ENCODE assay signal across 18 mouse cellular contexts in the genomic region with DNA sequence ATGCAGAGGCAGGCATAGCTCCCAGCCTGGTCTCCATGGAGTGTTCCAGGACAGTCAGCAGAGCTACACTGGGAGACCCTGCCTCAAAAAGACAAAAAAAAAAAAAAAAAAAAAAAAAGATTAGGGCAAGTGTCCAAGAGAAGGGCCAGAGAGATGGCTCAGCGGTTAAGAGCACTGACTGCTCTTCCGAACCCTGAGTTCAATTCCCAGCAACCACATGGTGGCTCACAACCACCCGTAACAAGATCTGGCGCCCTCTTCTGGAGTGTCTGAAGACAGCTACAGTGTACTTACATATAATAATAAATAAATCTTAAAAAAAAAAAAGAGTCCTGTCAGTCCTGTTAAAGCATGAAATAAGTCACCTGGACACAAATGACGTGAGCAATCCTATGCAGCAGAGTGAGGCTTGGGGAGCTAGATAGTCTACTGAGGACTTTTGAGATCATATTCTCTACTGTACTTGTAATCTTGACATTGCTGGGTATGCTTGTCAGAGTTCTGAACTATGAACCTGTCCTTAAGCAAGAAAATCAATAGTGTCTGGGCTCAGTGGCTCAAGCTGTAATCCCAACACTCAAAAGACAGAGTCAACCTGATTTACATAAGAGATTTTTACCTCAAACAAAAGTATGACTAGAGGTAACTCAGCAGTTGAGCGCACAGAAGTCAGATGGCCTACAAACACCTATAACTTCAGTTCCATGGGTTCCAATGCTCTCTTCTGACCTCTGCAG. TPM values are rescaled to one million over a fixed set of nuclear protein-coding genes. Genes with fewer than 3 reads are reported as not detected.
DNase-seq lines count a peak whose midpoint lies in the region; ATAC-seq and TF ChIP-seq lines count a peak whose summit lies in the region.
"Had no signal": no experiment of that assay in that cellular context is flagged by ENCODE, and none has a peak within 500 bp of the region (broad histone marks: within the 10 kb centered on the region; RNA-seq: fewer than 3 reads in every experiment).

No protein-coding gene starts in this region.

- peaks cover 5% of the 10 kb centered on the region; the same call in 1 of the 2 replicates for H3K4me1 ChIP-seq in hindbrain, postnatal 0 days (ENCODE audit: insufficient read depth, low read length)
- peaks cover 19% of the 10 kb centered on the region for H3K4me1 ChIP-seq in hindbrain, embryonic 14.5 days (replicated peaks; ENCODE audit: control insufficient read depth, insufficient read depth, low read length)
- H3K4me1 ChIP-seq in lung, postnatal 0 days (ENCODE audit: insufficient read depth, low read depth, low read length): no peaks in the 10 kb centered on the region
- peaks cover 0 to 9% of the 10 kb centered on the region in 2 experiments; a peak in 2 of 4 replicates for H3K4me1 ChIP-seq in ES-E14 (ENCODE audit: control insufficient read depth in 2 of 2, insufficient read depth in 2 of 2, low read length in 2 of 2, poor library complexity in 1 of 2)

- H3K9me3 ChIP-seq in hindbrain, postnatal 0 days (ENCODE audit: low read length): no peaks in the 10 kb centered on the region
- H3K9me3 ChIP-seq in hindbrain, embryonic 14.5 days (ENCODE audit: control insufficient read depth, low read length): no peaks in the 10 kb centered on the region
- H3K9me3 ChIP-seq in lung, postnatal 0 days (ENCODE audit: low read length): no peaks in the 10 kb centered on the region
- H3K9me3 ChIP-seq in ES-E14 (ENCODE audit: control insufficient read depth, insufficient read depth, low read depth, low read length): no peaks in the 10 kb centered on the region
- H3K9me3 ChIP-seq: embryonic facial prominence, embryonic 10.5 days; stomach, embryonic 15.5 days had no signal

- DNase-seq in hindbrain, postnatal 0 days (ENCODE audit: low spot score): no peak
- no peak for DNase-seq in hindbrain, embryonic 14.5 days (ENCODE audit: low spot score)
- no peak for DNase-seq in lung, postnatal 0 days (ENCODE audit: low spot score)
- no peak for DNase-seq in lung, postnatal 36 days
- no peak for DNase-seq in ES-E14 (ENCODE audit: low read depth, low spot score)
- DNase-seq in naive thymus-derived CD4-positive, alpha-beta T cell, adult 2 months (ENCODE audit: low read depth): peak; percentile 24
- DNase-seq in frontal cortex, postnatal 25 days (ENCODE audit: low spot score in 2 of 2): no peak
- no peak for DNase-seq in heart, adult 11 months
- DNase-seq: adrenal gland, postnatal 25 days; cerebellum, adult 18-20 months; kidney, adult 11 months; kidney, postnatal 14 days; midbrain, embryonic 14.5 days had no signal

- no peak for TF ChIP-seq EP300 in lung, postnatal 0 days (IDR thresholded peaks at IDR 0.05)

- H3K27me3 ChIP-seq in hindbrain, postnatal 0 days (ENCODE audit: insufficient read depth, low read length): no peaks in the 10 kb centered on the region
- no peaks in the 10 kb centered on the region for H3K27me3 ChIP-seq in hindbrain, embryonic 14.5 days (ENCODE audit: control insufficient read depth, insufficient read depth, low read length)
- no peaks in the 10 kb centered on the region for H3K27me3 ChIP-seq in lung, postnatal 0 days (replicated peaks; ENCODE audit: insufficient read depth, low read length)
- H3K27me3 ChIP-seq: stomach, embryonic 15.5 days had no signal

- in situ Hi-C loops in ES-E14 (cut with MboI; ENCODE audit: low sequenced_read_pairs in 2 of 2, unreplicated experiment in 2 of 2): no loop called here

- H3K27ac ChIP-seq in hindbrain, postnatal 0 days: no peak overlapping the region
- no peak overlapping the region for H3K27ac ChIP-seq in hindbrain, embryonic 14.5 days
- no peak overlapping the region for H3K27ac ChIP-seq in lung, postnatal 0 days (ENCODE audit: low read length)
- peak overlapping the region; percentile 84; the same call in 1 of the 2 replicates for H3K27ac ChIP-seq in ES-E14 (ENCODE audit: insufficient read depth, low read depth, low read length, poor library complexity, severe bottlenecking)
- H3K27ac ChIP-seq: embryonic facial prominence, embryonic 10.5 days; stomach, embryonic 15.5 days had no signal

- ATAC-seq in hindbrain, postnatal 0 days: no peak
- no peak for ATAC-seq in hindbrain, embryonic 14.5 days (ENCODE audit: low FRiP score)
- ATAC-seq in lung, postnatal 0 days: no peak
- ATAC-seq: forebrain, embryonic 14.5 days had no signal

- TF ChIP-seq CTCF in hindbrain, postnatal 0 days (IDR thresholded peaks at IDR 0.05; ENCODE audit: low read depth): peak; percentile 14; the same call in 1 of the 2 replicates
- TF ChIP-seq CTCF in lung, postnatal 0 days (IDR thresholded peaks at IDR 0.05): peak; percentile 27; the same call in 1 of the 2 replicates

- no peak overlapping the region for H3K4me3 ChIP-seq in hindbrain, postnatal 0 days (ENCODE audit: low read length)
- H3K4me3 ChIP-seq in hindbrain, embryonic 14.5 days (replicated peaks; ENCODE audit: low read length): no peak overlapping the region
- no peak overlapping the region for H3K4me3 ChIP-seq in lung, postnatal 0 days (ENCODE audit: low read depth, low read length)
- peak overlapping the region in 1 of 2 experiments; percentile 12; a peak in 1 of 4 replicates for H3K4me3 ChIP-seq in ES-E14 (ENCODE audit: insufficient read depth in 1 of 2, low read depth in 1 of 2, low read length in 2 of 2, poor library complexity in 1 of 2, severe bottlenecking in 1 of 2)
- H3K4me3 ChIP-seq: embryonic facial prominence, embryonic 10.5 days; erythroblast, embryonic 14.5 days; myocyte; stomach, embryonic 15.5 days had no signal

- 82% methylated on average over 6 of the region's 6 CpGs for WGBS in hindbrain, postnatal 0 days
- WGBS in hindbrain, embryonic 14.5 days: 78% methylated on average over 6 of the region's 6 CpGs
- 79% methylated on average over 6 of the region's 6 CpGs for WGBS in lung, postnatal 0 days

- H3K4me2 ChIP-seq in hindbrain, postnatal 0 days (ENCODE audit: low read depth, low read length): no peak overlapping the region
- H3K4me2 ChIP-seq in hindbrain, embryonic 14.5 days (replicated peaks): no peak overlapping the region
- H3K4me2 ChIP-seq in lung, postnatal 0 days (replicated peaks; ENCODE audit: low read depth, low read length): no peak overlapping the region
- H3K4me2 ChIP-seq: stomach, embryonic 15.5 days had no signal

- H3K9ac ChIP-seq in hindbrain, postnatal 0 days (replicated peaks; ENCODE audit: low read length): no peak overlapping the region
- H3K9ac ChIP-seq in hindbrain, embryonic 14.5 days: no peak overlapping the region
- no peak overlapping the region for H3K9ac ChIP-seq in lung, postnatal 0 days (replicated peaks; ENCODE audit: low read depth)
- peak overlapping the region; percentile 52; the same call in 1 of the 2 replicates for H3K9ac ChIP-seq in ES-E14 (ENCODE audit: insufficient read depth, low read depth, low read length, poor library complexity, severe bottlenecking)
- H3K9ac ChIP-seq: stomach, embryonic 15.5 days had no signal

- no peaks in the 10 kb centered on the region for H3K36me3 ChIP-seq in hindbrain, postnatal 0 days (ENCODE audit: insufficient read depth, low read length)
- no peaks in the 10 kb centered on the region for H3K36me3 ChIP-seq in hindbrain, embryonic 14.5 days (replicated peaks; ENCODE audit: control insufficient read depth, insufficient read depth)
- no peaks in the 10 kb centered on the region for H3K36me3 ChIP-seq in lung, postnatal 0 days (ENCODE audit: insufficient read depth, low read length)
- no peaks in the 10 kb centered on the region for H3K36me3 ChIP-seq in ES-E14 (ENCODE audit: control insufficient read depth, insufficient read depth, low read length, poor library complexity, severe bottlenecking)
- H3K36me3 ChIP-seq: embryonic facial prominence, embryonic 10.5 days; stomach, embryonic 15.5 days had no signal

TF ChIP-seq in ES-E14, 5 proteins besides CTCF, POLR2A, EP300 and RAD21:
- no peak for TF ChIP-seq MAFK (IDR thresholded peaks at IDR 0.05; ENCODE audit: insufficient read depth, low read depth, low read length)
- TF ChIP-seq ZNF384 (IDR thresholded peaks at IDR 0.05; ENCODE audit: low read depth, low read length): peak; percentile 47; the same call in 1 of the 2 replicates

RNA-seq across cellular contexts. Expression of gene Kcmf1, which starts 2.6 kb away (rescaled TPM):
- total RNA-seq in hindbrain, postnatal 0 days (2014; rRNA removed): 66.5 and 76.9 TPM in 2 replicates
- polyA plus RNA-seq in hindbrain, postnatal 0 days (2015; fragmentation: Nextera tagmentation; extraction: Ambion mirVana): 50.1 and 51.0 TPM in 2 replicates
- 41.1 and 43.1 TPM in 2 replicates for polyA plus RNA-seq in hindbrain, embryonic 14.5 days (2014; fragmentation: Nextera tagmentation; extraction: Ambion mirVana)
- 43.0 and 47.6 TPM in 2 replicates for polyA plus RNA-seq in lung, postnatal 0 days (2015; fragmentation: Nextera tagmentation; extraction: Ambion mirVana)
- 101 and 122 TPM in 2 replicates for total RNA-seq in ES-E14 (2012; rRNA removed)

RNA-seq across cellular contexts. Expression of gene Tmsb10, which starts 56.1 kb away (rescaled TPM):
- total RNA-seq in hindbrain, postnatal 0 days (2014; rRNA removed): 140 and 166 TPM in 2 replicates
- polyA plus RNA-seq in hindbrain, postnatal 0 days (2015; fragmentation: Nextera tagmentation; extraction: Ambion mirVana): 5,541 and 5,741 TPM in 2 replicates
- 5,328 and 5,854 TPM in 2 replicates for polyA plus RNA-seq in hindbrain, embryonic 14.5 days (2014; fragmentation: Nextera tagmentation; extraction: Ambion mirVana)
- polyA plus RNA-seq in lung, postnatal 0 days (2015; fragmentation: Nextera tagmentation; extraction: Ambion mirVana): 2,084 and 2,244 TPM in 2 replicates
- 430 and 651 TPM in 2 replicates for total RNA-seq in ES-E14 (2012; rRNA removed)
